Mouse (Mus musculus) large intestine, adult 2 months (tissue): ENCODE measurements around the gene Pole. TPM values are rescaled to one million over a fixed set of nuclear protein-coding genes. Genes with fewer than 3 reads are reported as not detected.

ENCODE experiments used
- DNase-seq: peaks from one replicate; pipeline ENCODE4 v3.0.0-alpha.2; 2012; ENCODE audit warnings: low read depth, low spot score
- WGBS: fragments of 180-500 bp; shearing (Covaris S2); methylation state at CpG from one replicate; pipeline ENCODE4 v1.1.7; 2018; 5-methylcytosine and 5-hydroxymethylcytosine counted together
- polyA plus RNA-seq: library from polyadenylated mRNA; depleted of rRNA; stranded (reverse); fragments of >200 nt; gene quantifications from 2 replicates; pipeline ENCODE4 v1.2.3, GENCODE M21; 2012

The Pole gene
- polyA plus RNA-seq, 1 experiment, result 12.3 TPM

DNA sequence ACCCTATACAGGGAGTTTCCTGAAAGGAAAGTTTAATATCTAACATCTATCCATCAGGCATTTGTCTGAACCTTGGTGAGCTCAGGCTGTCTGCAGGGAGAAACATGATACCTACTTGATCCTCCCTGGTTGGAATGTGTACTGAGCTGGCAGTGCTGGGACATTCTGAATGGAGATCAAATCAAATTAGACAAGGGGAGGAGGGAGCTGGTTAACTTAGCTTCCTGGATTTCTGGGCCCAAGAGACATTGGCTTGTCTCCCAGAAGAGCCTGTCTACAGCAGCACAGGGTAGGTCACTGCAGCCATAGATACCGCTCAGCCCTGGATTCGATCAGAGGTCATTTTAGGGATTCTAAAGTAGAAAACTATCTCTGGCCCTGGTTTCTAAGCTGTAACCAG, 52.7 kb downstream of the Pole start:
- 66% methylated on average over 2 of the region's 2 CpGs for WGBS

DNA sequence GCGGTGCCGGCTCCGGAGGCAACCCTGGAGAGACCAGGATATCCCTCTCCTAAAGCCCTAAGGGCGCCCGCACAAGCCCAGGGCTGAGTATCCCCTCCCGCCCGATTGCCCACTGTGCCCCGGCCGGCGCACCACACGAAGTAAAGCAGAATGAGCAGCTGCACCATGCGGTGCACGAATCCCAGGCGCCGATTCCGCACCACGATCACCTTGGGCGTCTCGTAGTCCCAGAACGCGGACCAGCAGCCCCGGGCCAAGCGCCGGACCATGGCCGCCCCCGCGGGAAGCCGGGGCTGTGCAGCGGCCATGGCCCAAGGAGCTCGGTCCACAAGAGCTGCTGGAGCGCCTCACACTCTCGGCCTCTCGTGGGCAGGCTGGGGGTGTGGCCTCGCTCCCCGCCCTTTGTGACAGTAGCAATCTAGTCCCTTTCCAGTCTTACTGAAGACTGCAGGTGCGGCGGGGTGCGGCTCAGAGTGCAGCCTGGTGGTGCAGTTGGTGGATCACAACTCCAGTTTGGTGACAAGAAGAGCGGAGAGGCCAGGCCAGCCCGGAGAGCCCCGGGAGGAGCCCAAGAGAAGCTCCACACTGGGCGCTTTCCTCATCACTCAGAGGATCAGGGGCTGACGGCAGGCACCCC, 56.7 kb downstream of the Pole start, which contains the start of gene P2rx2:
Gene P2rx2, minus strand, starts transcription at position 565 of the 637 bp plus-strand sequence.
- under 1% methylated on average over 43 of the region's 43 CpGs for WGBS
- peak; percentile 46 for DNase-seq

More for the DNA sequence above, 52.7 kb downstream of the Pole start:
- DNase-seq, result no peak

DNA sequence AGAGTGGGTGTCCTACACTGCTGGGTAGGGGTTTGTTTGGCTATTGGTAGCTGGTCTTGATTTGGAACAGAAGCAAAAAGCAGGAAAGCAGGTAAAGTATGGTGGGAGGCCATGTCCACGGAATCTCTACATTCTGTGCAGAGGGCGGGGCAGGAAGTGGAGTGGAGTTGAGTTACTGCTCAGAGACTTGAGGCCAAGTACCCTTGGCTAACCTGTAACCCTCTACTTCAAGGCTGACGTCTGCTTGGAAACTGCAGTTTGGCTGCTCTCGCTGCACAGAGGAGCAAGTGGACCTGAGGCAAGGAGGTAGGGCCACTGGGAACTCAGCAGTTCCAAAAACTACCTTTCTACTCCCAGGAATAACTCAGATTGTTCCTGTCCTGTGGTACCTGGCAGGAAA, 58.4 kb downstream of the Pole start, which contains the start of gene Lrcol1:
Gene Lrcol1, plus strand, starts transcription at position 207 of the 400 bp plus-strand sequence.
- 51% methylated on average over 4 of the region's 4 CpGs for WGBS
- DNase-seq, result no peak

DNA sequence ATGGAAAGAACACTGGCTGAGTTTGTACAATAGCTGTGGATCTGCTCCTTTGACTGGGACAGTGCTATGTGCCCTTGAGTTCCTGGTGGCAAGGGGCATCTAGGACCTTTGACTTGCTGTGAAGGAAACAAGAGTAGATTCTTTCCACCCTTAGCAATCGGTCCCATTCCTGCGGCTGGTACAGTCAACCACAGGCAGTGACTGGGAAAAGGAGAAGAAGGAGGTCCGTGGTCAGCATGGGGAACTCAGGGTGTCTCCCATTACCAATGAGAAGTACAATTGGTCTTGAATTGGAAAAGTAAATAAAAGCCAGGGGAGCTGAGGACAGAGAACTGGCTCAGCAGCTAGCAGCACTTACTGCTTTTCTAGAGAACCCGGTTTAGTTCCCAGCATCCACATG, 59.4 kb downstream of the Pole start:
- no peak for DNase-seq
- 77% methylated on average over 4 of the region's 4 CpGs for WGBS

DNA sequence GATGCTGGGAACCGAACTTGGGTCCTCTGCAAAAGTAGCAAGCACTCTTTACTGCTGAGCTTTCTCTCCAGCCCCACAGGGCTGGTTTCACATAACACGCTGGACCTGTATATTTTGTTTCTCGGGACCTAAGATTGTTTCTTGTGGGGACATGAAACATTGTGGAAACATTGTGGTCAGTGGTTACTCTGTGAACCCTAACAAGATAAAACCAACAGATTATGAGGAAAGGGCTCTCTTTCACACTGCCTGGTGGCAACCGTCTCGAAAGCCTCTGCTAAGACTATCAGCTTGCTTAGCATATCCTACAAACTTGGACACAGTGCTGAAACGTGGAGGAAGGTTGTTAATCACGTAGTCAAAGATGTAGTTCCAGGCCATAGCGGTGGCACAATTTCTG, 60.9 kb downstream of the Pole start:
- 85% methylated on average over 8 of the region's 8 CpGs for WGBS
- DNase-seq, result no peak

DNA sequence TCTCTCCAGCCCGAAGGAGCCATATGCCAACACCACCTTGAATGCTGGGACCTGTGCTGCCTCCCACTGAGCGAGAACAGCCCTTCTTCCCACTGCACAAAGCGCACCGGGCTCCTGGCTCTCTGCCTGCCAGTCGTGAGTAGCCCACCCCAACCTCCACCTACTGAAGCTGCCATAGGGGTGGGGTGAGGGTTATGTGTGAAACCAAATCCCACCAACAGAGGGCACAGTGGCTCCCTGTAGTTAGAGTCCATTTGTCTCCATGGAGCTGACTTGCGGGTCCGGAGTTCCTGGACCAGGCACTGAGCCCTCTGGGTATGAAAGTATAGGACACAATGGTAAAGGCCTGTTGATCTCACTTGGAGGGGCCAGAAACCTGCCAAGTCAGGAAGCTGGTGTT, 68.6 kb downstream of the Pole start:
- DNase-seq, result no peak

DNA sequence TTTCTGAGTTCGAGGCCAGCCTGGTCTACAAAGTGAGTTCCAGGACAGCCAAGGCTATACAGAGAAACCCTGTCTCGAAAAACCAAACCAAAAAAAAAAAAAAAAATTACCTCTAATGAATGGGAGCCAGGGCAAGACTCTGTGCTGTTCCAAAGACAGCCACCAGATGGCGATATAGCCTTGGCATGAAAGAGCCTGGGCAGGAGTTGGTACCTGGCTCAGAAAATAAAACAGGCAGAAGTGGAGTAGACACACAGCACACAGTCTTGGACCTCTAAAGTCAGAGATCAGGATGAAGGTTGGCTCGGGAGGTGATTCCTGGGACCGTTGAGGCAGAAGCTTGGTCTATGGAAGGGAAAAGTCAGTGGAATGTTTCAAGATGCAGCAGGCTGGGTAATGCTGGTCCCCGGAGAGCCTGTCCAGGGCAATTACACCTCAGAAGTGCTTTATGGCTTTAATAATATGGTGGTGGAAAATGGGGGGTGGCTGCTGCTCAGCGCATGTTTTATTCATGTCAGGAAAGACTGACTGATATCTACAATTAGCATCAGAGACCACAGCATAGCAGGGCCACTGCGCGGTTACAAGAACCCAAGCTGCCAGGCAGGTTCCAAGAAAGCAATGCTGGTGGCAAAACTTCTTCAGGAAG, 71.5 kb downstream of the Pole start:
- WGBS, result 30% methylated on average over 9 of the region's 9 CpGs
- DNase-seq, result peak; percentile 47

More for the DNA sequence above, 68.6 kb downstream of the Pole start:
- WGBS, result 15% methylated on average over 7 of the region's 7 CpGs

DNA sequence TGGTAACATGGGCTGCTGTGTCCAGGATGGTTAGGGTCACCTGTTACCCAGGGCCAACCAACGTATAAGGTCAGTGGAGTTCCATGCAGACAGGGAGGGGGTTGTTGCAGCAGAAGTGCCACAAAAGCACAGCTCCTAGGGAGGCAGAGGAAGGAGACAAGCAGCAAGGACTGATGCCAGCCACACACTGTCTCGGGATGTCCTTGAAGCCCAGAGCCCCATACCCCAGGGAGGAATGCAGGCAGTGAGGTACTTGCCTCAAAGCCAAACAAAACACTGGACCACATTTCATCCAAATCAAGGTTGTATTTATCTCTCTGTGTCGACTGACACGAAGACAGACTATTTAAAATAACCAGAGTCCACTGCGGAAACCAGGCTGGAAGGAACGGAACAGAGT, 75.4 kb downstream of the Pole start:
- 90% methylated on average over 6 of the region's 6 CpGs for WGBS
- no peak for DNase-seq

DNA sequence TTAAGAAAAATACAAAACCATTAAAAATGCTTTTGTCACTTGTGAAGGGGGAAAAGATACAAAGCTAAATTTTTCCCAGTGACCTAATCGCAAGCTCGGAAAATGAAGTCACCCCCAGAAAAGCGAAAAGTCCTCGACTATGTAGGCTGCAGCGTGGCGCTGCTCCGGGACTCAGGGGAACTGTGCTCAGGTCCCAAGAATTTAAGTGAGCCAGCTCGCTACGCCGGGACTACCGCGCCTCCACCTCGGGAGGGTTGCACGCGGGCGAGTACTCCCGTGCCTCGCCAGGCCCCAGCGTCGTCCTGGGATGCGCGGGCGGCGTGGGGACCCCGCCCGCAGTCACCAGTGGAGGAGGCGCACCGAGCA, 76.7 kb downstream of the Pole start:
- no peak for DNase-seq
- 7% methylated on average over 28 of the region's 28 CpGs for WGBS

DNA sequence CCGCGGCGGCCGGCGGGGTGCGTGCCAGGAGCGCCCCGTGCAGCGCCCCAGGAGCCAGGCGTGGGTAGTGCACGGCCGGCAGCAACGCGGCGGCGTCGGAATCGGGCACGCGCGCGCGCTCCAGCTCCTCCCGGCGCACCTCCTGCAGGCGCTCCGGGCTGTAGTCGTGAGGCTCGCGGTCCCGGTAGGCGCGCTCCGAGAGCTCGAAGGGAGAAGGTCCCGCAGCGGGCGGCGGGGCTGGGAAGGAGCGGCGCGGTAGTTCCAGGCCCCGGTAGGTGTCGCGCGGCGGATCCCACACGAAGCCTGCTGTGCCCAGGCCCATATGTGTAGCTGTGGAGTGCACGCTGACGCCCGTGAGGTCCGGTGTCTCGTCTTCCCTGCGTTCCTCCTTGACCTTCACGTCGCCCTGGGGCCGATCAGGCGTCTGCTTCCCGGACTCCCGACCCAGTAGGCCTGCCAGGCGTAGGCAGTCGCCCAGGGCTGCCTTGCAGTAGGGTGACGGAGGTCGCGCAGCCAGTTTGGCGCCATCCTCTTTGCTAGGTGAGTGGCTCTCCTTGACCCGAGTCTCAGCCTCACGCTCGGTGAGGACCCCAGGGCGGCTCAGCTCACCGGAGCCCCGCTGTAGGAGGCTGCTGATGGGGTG, 77.2 kb downstream of the Pole start:
- DNase-seq, result no peak
- WGBS, result 9% methylated on average over 70 of the region's 72 CpGs

DNA sequence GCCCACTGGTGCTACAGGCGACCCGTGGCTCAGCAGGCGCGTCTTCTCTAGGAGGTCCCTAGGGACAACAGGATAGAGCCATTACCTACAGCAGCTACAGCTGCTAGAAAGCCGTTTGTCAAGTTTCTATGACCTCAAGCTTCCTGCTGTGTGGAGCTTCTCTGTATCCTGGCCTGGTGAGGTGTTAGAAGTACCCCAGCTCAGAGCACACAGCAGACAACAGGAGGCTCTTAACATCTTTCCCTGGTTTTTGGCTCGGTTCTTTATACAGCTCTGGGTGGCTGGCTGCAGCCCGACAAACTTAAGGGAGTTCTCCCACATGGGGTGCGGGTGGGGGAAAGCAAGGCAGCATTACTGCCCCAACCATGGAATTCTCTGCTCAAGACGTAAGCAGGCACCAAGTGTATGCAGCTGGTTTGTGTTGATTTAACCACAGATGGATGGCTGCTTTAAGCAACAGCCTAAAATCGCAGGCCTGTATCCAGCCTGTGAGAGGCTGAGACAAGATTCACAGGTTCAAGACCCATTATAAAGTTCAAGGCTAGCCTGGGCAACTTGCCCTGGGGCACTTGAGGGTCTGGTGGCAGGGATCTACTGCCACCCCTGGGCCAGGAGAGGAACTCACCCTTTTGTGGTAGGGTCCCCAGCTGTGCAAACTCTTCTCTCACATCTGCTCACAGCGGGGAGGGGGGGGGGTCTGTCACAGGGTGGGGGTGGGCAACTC, 77.9 kb downstream of the Pole start:
- 74% methylated on average over 11 of the region's 11 CpGs for WGBS
- no peak for DNase-seq

DNA sequence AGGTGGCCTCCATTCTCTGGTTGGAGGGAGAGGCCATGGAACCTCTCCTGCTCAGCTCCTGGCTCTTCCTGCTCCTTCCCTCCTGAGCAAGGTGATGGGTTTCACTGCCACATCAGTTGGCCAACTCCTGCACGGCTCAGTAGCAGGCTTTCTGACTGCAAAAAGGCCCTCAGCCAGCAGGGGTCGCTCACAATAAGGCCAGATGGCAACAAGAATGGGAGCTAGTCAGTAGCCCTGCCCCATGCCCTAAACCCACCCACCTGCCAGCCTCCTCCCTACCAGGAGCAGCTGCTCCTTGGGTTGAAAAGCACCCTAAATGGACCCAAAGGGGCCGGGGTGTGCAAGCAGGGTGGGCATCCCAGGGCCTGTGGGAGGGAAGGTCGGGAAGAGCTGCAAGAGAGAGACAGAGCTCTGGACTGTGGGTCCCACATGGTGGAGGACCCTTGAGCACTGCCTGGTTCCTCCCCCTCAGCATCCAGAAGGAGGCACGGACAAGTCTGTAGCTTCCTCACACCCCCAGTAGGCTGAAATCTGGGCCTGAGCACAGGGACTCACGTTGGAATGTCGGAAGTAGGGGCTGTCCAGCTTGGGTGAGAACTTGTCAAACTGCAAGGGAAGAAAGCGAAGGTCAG, 90.8 kb downstream of the Pole start:
- no peak for DNase-seq
- WGBS, result 70% methylated on average over 8 of the region's 8 CpGs

DNA sequence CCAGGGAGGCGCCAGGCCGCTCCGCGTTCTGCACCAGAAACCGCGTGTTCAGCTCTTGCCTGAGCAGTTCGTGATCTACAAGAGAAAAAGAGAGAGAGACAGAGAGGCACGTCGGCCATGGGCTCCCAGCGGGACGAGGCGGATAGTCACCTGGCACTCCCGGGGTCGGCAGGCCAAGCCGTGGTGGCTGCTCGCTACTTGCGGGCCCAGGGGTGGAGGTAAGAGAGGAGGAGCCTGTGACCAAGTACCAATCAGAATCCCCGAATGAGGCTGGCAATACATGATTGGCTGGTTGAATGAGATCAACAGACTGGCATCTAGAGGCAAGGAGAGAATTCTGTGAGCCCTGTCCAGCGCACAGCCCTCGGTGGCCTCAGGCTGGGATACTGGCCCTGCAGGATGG, 92.1 kb downstream of the Pole start:
- WGBS, result 71% methylated on average over 20 of the region's 20 CpGs
- no peak for DNase-seq

DNA sequence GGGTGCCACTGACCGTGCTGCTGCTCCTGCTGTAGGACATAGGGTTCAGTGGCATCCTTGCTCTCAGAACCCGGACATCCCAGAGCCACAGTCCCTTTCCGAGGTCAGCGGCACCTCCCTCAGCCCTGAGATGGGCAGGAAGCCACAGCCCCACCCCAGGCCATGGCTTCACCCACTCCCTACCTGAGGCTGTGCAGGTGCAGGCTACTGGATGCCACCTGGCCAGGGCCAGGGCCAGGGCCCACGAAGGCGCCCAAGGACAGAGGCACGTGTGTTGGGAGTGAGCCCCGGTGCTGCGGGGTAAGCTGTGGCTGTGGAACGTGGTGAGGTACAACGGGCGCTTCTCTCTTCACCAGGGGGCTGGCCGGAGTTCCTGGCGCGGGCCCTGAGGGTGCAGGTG, 93.0 kb downstream of the Pole start:
- WGBS, result 87% methylated on average over 15 of the region's 15 CpGs

DNA sequence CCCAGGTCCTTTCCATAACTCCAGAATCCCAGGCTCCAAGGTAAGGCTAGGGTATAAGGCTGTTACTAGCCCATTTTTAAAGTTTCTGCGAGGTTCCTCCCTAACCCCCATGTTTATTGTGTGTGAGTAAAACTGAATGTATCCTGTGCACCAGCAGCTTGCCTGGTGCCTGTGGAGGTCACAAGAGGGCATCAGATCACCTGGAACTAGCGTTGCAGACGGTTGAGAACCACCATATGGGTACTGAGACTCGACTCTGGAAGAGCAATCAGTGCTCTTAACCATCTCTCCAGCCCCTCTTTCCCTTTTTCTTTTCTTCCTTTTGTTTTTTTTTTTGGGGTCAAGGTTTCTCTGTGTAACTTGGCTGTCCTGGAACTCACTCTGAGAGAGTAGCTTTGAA, 93.7 kb downstream of the Pole start:
- 81% methylated on average over 4 of the region's 4 CpGs for WGBS
- no peak for DNase-seq

More for the DNA sequence above, 93.0 kb downstream of the Pole start:
- DNase-seq, result no peak

DNA sequence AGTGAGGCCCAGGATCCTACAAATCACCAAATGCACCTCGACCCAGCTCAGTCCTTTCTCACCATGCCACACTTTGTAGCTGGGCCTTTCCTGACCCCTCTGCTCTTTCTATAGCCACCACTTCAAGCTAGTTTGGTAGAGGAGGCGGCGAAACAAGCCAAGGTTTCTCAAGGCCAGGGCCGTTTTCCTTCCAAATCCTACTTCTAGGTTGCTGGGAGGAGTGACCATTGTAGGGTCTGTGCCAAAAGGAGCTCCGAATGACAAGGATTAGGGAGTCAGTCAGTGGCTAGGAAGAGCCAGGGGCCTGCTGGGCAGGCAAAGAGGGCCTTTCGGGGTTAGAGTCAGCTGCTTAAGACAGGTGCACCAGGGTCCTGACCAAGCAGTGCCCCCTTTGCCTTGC, 98.4 kb downstream of the Pole start:
- DNase-seq, result no peak
- 86% methylated on average over 6 of the region's 6 CpGs for WGBS

DNA sequence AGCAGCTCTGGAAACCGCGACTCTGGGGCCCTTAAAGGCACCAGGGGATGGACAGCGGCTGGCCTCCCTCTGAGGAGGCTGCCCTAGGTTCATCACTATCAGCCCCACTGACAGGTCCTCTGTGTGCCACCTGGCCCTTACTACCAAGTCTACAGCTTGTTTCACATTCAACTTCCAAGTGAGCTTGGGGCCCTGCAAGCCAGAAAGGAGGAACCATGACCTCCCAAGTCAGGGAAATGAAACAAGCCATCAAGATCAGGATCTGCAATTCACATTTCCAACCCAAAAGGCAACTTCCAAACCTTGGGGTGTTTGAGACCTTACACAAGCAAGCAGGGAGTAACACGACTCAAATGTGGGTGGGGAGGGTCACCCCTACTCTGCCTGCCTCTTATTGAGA, 99.2 kb downstream of the Pole start:
- WGBS, result 88% methylated on average over 4 of the region's 4 CpGs
- no peak for DNase-seq

DNA sequence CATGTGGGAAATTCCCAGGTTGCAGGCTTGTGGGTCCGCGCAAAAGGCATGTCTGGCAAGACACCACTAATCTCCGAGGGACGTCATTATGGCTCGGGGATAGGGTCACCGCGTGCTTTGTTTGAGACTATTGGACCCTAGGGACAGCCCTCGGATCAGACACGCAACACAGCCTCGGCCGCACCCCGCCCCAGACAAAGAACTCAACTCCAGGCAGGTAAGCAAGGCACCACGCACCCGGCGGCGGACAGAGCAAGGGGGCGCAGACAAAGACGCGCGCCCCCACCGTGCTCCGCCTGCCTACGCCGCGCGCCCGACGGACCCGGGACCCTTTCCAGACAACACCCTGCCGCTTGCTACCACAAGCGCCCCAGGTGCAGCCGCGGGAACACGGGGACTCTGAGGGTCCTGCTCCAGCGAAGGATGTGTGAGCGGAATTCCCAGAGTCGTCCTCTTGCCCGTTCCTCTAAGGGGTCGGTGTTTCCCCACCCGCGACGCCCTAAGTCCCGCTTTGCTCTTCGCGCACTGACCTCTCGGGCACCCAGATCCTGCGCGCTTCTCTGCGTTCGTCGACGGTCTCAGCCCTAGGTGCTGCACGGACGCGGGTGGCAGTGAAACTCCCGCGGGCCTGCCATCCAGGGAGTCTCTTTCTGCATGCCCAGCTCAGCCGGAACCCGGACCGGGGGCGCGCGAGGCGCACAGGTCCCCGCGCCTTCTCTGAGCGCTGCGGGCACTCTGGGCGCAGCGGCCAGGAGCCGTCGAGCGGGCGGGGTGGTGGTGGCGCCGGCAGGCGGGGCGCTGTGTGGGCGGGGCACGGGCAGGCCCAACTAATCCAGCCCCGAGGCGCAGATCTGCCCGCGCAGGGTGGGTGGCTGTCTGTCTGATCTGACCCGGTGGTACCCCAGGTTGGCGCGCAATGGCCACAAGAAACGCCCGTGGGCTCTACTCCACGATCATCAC, 100.5 kb downstream of the Pole start:
- 3% methylated on average over 90 of the region's 90 CpGs for WGBS
- DNase-seq, result no peak
